Mouse (Mus musculus): Measurements from ENCODE around the gene Pafah2. TPM values are rescaled to one million over a fixed set of nuclear protein-coding genes. Genes with fewer than 3 reads are reported as not detected.

The Pafah2 gene
- polyA plus RNA-seq, 1 experiment from 2014 or later: 8.2 TPM

- ATAC-seq (ENCODE audit: low read depth): peak; percentile 93
- H3K27me3 ChIP-seq (ENCODE audit: control insufficient read depth, insufficient read depth, low read depth, low read length): no peaks in the 10 kb centered on the region
- H3K9me3 ChIP-seq (replicated peaks; ENCODE audit: control insufficient read depth, low read length): no peaks in the 10 kb centered on the region
- H3K4me3 ChIP-seq (ENCODE audit: low read depth, low read length): peak within 1 kb of the TSS; percentile 99
- peaks cover 24% of the 10 kb centered on the region for H3K36me3 ChIP-seq (ENCODE audit: control insufficient read depth, insufficient read depth)
- H3K27ac ChIP-seq (ENCODE audit: low read length): peak within 1 kb of the TSS; percentile 92
- WGBS (ENCODE audit: insufficient replicate concordance): 0% methylated on average over 30 of the region's 31 CpGs
- peak within 1 kb of the TSS; percentile 98 for H3K4me2 ChIP-seq (ENCODE audit: low read depth, low read length)
- peaks cover 14% of the 10 kb centered on the region for H3K4me1 ChIP-seq (ENCODE audit: control insufficient read depth, low read depth, low read length)
- peak within 1 kb of the TSS; percentile 95 for H3K9ac ChIP-seq (ENCODE audit: low read depth, low read length)
Measured at GRCm38 (mm10) chr4:134468215-134468575, 72.1 kb downstream of the Pafah2 start, which contains the start of gene Stmn1. Stmn1 (plus strand) TSS chr4:134468320.

GRCm38 (mm10) chr4:134468578-134469266, 72.6 kb downstream of the Pafah2 start:
- peak overlapping the region; percentile 95 for H3K9ac ChIP-seq (ENCODE audit: low read depth, low read length)
- ATAC-seq (ENCODE audit: low read depth): peak; percentile 84
- peak overlapping the region; percentile 99 for H3K4me3 ChIP-seq (ENCODE audit: low read depth, low read length)
- peak overlapping the region; percentile 98 for H3K4me2 ChIP-seq (ENCODE audit: low read depth, low read length)
- peaks cover 26% of the 10 kb centered on the region for H3K36me3 ChIP-seq (ENCODE audit: control insufficient read depth, insufficient read depth)
- H3K27me3 ChIP-seq (ENCODE audit: control insufficient read depth, insufficient read depth, low read depth, low read length): no peaks in the 10 kb centered on the region
- H3K9me3 ChIP-seq (replicated peaks; ENCODE audit: control insufficient read depth, low read length): no peaks in the 10 kb centered on the region
- peaks cover 14% of the 10 kb centered on the region for H3K4me1 ChIP-seq (ENCODE audit: control insufficient read depth, low read depth, low read length)
- peak overlapping the region; percentile 92 for H3K27ac ChIP-seq (ENCODE audit: low read length)
- WGBS (ENCODE audit: insufficient replicate concordance): 0% methylated on average over 65 of the region's 68 CpGs

GRCm38 (mm10) chr4:134469341-134469796, 73.2 kb downstream of the Pafah2 start:
- H3K27me3 ChIP-seq (ENCODE audit: control insufficient read depth, insufficient read depth, low read depth, low read length): no peaks in the 10 kb centered on the region
- peak overlapping the region; percentile 47 for H3K9ac ChIP-seq (ENCODE audit: low read depth, low read length)
- no peaks in the 10 kb centered on the region for H3K9me3 ChIP-seq (replicated peaks; ENCODE audit: control insufficient read depth, low read length)
- peak overlapping the region; percentile 98 for H3K4me2 ChIP-seq (ENCODE audit: low read depth, low read length)
- 16% methylated on average over 6 of the region's 6 CpGs for WGBS (ENCODE audit: insufficient replicate concordance)
- peak overlapping the region; percentile 99 for H3K4me3 ChIP-seq (ENCODE audit: low read depth, low read length)
- H3K4me1 ChIP-seq (ENCODE audit: control insufficient read depth, low read depth, low read length): peaks cover 14% of the 10 kb centered on the region
- H3K36me3 ChIP-seq (ENCODE audit: control insufficient read depth, insufficient read depth): peaks cover 32% of the 10 kb centered on the region
- peak; percentile 11; the same call in 1 of the 2 replicates for ATAC-seq (ENCODE audit: low read depth)
- peak overlapping the region; percentile 46 for H3K27ac ChIP-seq (ENCODE audit: low read length)

GRCm38 (mm10) chr4:134469985-134470384, 73.9 kb downstream of the Pafah2 start:
- Histone ChIP-seq H3K4me3 (ENCODE audit: low read depth, low read length) (peak overlapping the region; percentile 99), H3K36me3 (ENCODE audit: control insufficient read depth, insufficient read depth) (peaks cover 38% of the 10 kb centered on the region), H3K9me3 (replicated peaks; ENCODE audit: control insufficient read depth, low read length) (no peaks in the 10 kb centered on the region), H3K27ac (ENCODE audit: low read length) (no peak overlapping the region), H3K4me1 (ENCODE audit: control insufficient read depth, low read depth, low read length) (peaks cover 14% of the 10 kb centered on the region), H3K27me3 (ENCODE audit: control insufficient read depth, insufficient read depth, low read depth, low read length) (no peaks in the 10 kb centered on the region), H3K9ac (ENCODE audit: low read depth, low read length) (no peak overlapping the region), H3K4me2 (ENCODE audit: low read depth, low read length) (peak overlapping the region; percentile 98)
- 75% methylated on average over 3 of the region's 3 CpGs for WGBS (ENCODE audit: insufficient replicate concordance)
- ATAC-seq (ENCODE audit: low read depth): no peak

GRCm38 (mm10) chr4:134471469-134471868, 75.3 kb downstream of the Pafah2 start:
- Histone ChIP-seq H3K9me3 (replicated peaks; ENCODE audit: control insufficient read depth, low read length) (no peaks in the 10 kb centered on the region), H3K36me3 (ENCODE audit: control insufficient read depth, insufficient read depth) (peaks cover 41% of the 10 kb centered on the region), H3K4me2 (ENCODE audit: low read depth, low read length) (no peak overlapping the region), H3K4me3 (ENCODE audit: low read depth, low read length) (no peak overlapping the region), H3K27ac (ENCODE audit: low read length) (no peak overlapping the region), H3K27me3 (ENCODE audit: control insufficient read depth, insufficient read depth, low read depth, low read length) (no peaks in the 10 kb centered on the region), H3K9ac (ENCODE audit: low read depth, low read length) (no peak overlapping the region), H3K4me1 (ENCODE audit: control insufficient read depth, low read depth, low read length) (peaks cover 14% of the 10 kb centered on the region)
- ATAC-seq (ENCODE audit: low read depth): no peak

GRCm38 (mm10) chr4:134473764-134474163, 77.6 kb downstream of the Pafah2 start:
- no peak overlapping the region for H3K9ac ChIP-seq (ENCODE audit: low read depth, low read length)
- no peaks in the 10 kb centered on the region for H3K27me3 ChIP-seq (ENCODE audit: control insufficient read depth, insufficient read depth, low read depth, low read length)
- no peak overlapping the region for H3K27ac ChIP-seq (ENCODE audit: low read length)
- peaks cover 41% of the 10 kb centered on the region for H3K36me3 ChIP-seq (ENCODE audit: control insufficient read depth, insufficient read depth)
- no peak overlapping the region for H3K4me3 ChIP-seq (ENCODE audit: low read depth, low read length)
- H3K4me1 ChIP-seq (ENCODE audit: control insufficient read depth, low read depth, low read length): peaks cover 10% of the 10 kb centered on the region
- 79% methylated on average over 4 of the region's 4 CpGs for WGBS (ENCODE audit: insufficient replicate concordance)
- no peaks in the 10 kb centered on the region for H3K9me3 ChIP-seq (replicated peaks; ENCODE audit: control insufficient read depth, low read length)
- no peak for ATAC-seq (ENCODE audit: low read depth)
- H3K4me2 ChIP-seq (ENCODE audit: low read depth, low read length): no peak overlapping the region

- 87% methylated on average over 8 of the region's 8 CpGs for WGBS (ENCODE audit: insufficient replicate concordance)
- Histone ChIP-seq H3K4me3 (ENCODE audit: low read depth, low read length) (no peak overlapping the region), H3K4me2 (ENCODE audit: low read depth, low read length) (no peak overlapping the region), H3K27me3 (ENCODE audit: control insufficient read depth, insufficient read depth, low read depth, low read length) (no peaks in the 10 kb centered on the region), H3K36me3 (ENCODE audit: control insufficient read depth, insufficient read depth) (peaks cover 41% of the 10 kb centered on the region), H3K27ac (ENCODE audit: low read length) (no peak overlapping the region), H3K4me1 (ENCODE audit: control insufficient read depth, low read depth, low read length) (peaks cover 10% of the 10 kb centered on the region), H3K9ac (ENCODE audit: low read depth, low read length) (no peak overlapping the region), H3K9me3 (replicated peaks; ENCODE audit: control insufficient read depth, low read length) (no peaks in the 10 kb centered on the region)
- ATAC-seq (ENCODE audit: low read depth): no peak
Measured at GRCm38 (mm10) chr4:134474240-134474639, 78.1 kb downstream of the Pafah2 start.

GRCm38 (mm10) chr4:134476899-134477298, 80.8 kb downstream of the Pafah2 start:
- H3K27ac ChIP-seq (ENCODE audit: low read length): no peak overlapping the region
- ATAC-seq (ENCODE audit: low read depth): no peak
- H3K4me2 ChIP-seq (ENCODE audit: low read depth, low read length): no peak overlapping the region
- peaks cover 4% of the 10 kb centered on the region for H3K4me1 ChIP-seq (ENCODE audit: control insufficient read depth, low read depth, low read length)
- no peaks in the 10 kb centered on the region for H3K9me3 ChIP-seq (replicated peaks; ENCODE audit: control insufficient read depth, low read length)
- no peak overlapping the region for H3K9ac ChIP-seq (ENCODE audit: low read depth, low read length)
- WGBS (ENCODE audit: insufficient replicate concordance): 83% methylated on average over 8 of the region's 8 CpGs
- no peak overlapping the region for H3K4me3 ChIP-seq (ENCODE audit: low read depth, low read length)
- no peaks in the 10 kb centered on the region for H3K27me3 ChIP-seq (ENCODE audit: control insufficient read depth, insufficient read depth, low read depth, low read length)
- peaks cover 28% of the 10 kb centered on the region for H3K36me3 ChIP-seq (ENCODE audit: control insufficient read depth, insufficient read depth)
